Mouse (Mus musculus) liver, postnatal 0 days (tissue): Measurements from ENCODE around the gene Secisbp2. TPM values are rescaled to one million over a fixed set of nuclear protein-coding genes. Genes with fewer than 3 reads are reported as not detected.
"Not testable (repeated sequence)": the region's sequence is repeated elsewhere in the genome, so short reads cannot be mapped to it uniquely, and the experiment has no call there.

Experiments
- ATAC-seq: fragments of 200-750 bp; cut with Nextera tagmentation; 2 replicates; pipeline ENCODE4 v1.8.0; 2017; ENCODE audit warnings: mild to moderate bottlenecking, moderate library complexity
- DNase-seq: peaks from one replicate; pipeline ENCODE4 v3.0.0-alpha.2; 2016
- H3K27ac ChIP-seq: fragments of 300-500 bp; sonication (generic); 2 replicates; pipeline ENCODE4 v1.5.1; 2014; ENCODE audit warnings: antibody characterized with exemption, moderate library complexity, mild to moderate bottlenecking, low read depth
- H3K27me3 ChIP-seq: fragments of 300-500 bp; sonication (generic); 2 replicates; pipeline ENCODE4 v1.6.1; 2014; ENCODE audit warnings: low read length, control low read depth, mixed read lengths; ENCODE audit not compliant: insufficient read depth
- H3K36me3 ChIP-seq: fragments of 300-500 bp; sonication (generic); replicated peaks from 2 replicates; pipeline ENCODE4 v1.6.1; 2014; ENCODE audit warnings: mild to moderate bottlenecking, control low read depth, low read length, moderate library complexity, mixed read lengths; ENCODE audit not compliant: insufficient read depth
- H3K4me1 ChIP-seq: fragments of 300-500 bp; sonication (generic); 2 replicates; pipeline ENCODE4 v1.6.1; 2014; ENCODE audit warnings: antibody characterized with exemption, mild to moderate bottlenecking, control low read depth; ENCODE audit not compliant: insufficient read depth
- H3K4me2 ChIP-seq: fragments of 300-500 bp; sonication (generic); 2 replicates; pipeline ENCODE4 v1.6.1; 2014; ENCODE audit warnings: low read depth, mild to moderate bottlenecking, low read length, moderate library complexity, mixed read lengths
- H3K4me3 ChIP-seq: fragments of 300-500 bp; sonication (generic); 2 replicates; pipeline ENCODE4 v1.5.1; 2014; ENCODE audit warnings: low read depth, low read length
- H3K9ac ChIP-seq: fragments of 300-500 bp; sonication (generic); replicated peaks from 2 replicates; pipeline ENCODE4 v1.6.1; 2014; ENCODE audit warnings: mild to moderate bottlenecking, moderate library complexity
- H3K9me3 ChIP-seq: fragments of 300-500 bp; sonication (generic); 2 replicates; pipeline ENCODE4 v1.6.1; 2016; ENCODE audit warnings: mild to moderate bottlenecking, control low read depth, low read length, mixed read lengths
- CTCF ChIP-seq: sonication (generic); IDR thresholded peaks from 2 replicates; pipeline ENCODE4 v1.5.1; 2016; ENCODE audit warnings: antibody characterized with exemption, low read depth
- EP300 ChIP-seq: IDR thresholded peaks from 2 replicates; pipeline ENCODE4 v1.6.1; 2016; ENCODE audit warnings: antibody characterized with exemption, low read depth, mild to moderate bottlenecking
- WGBS: fragments of 180-500 bp; shearing (Covaris S2); extraction: QIAGEN DNeasy Blood & Tissue Kit; methylation state at CpG from one replicate; pipeline ENCODE4 v1.1.7; 2014; ENCODE audit not compliant: insufficient replicate concordance; 5-methylcytosine and 5-hydroxymethylcytosine counted together
- polyA plus RNA-seq: library from polyadenylated mRNA; unstranded; fragments of >200 nt; fragmentation: Nextera tagmentation; extraction: Ambion mirVana; gene quantifications from 2 replicates; pipeline ENCODE4 v1.2.1, GENCODE M21; 2015

Secisbp2 gene
- polyA plus RNA-seq, 1 experiment from 2014 or later = 12.2 TPM

DNA sequence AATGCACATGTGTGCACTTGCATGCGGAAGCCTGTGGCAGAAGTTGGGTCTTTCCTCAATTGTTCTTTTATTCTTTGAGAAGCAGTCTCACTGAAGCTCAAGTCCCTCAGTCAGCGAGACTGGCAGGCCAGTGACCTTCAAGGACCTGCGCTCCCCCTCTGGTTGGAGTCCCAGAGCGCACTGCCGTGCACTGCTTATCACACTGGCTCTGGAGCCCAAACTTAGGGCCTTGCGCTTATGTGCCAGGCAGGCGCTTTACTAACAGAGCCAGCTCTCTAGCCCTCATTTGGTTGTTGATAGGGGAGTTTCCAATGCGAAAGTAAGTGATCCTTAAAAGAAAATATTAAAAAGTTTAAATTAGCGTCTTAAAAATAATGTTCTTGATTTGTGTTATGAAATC, 2.5 kb downstream of the Secisbp2 start:
- no peak for TF ChIP-seq CTCF
- TF ChIP-seq EP300 = no peak
- ATAC-seq (no peak), DNase-seq (no peak)
- 95% methylated on average over 9 of the region's 9 CpGs for WGBS
- no peaks in the 10 kb centered on the region for H3K9me3 ChIP-seq
- peaks cover 74% of the 10 kb centered on the region for H3K36me3 ChIP-seq
- no peak overlapping the region for H3K4me2 ChIP-seq
- H3K4me3 ChIP-seq = no peak overlapping the region
- H3K27me3 ChIP-seq = no peaks in the 10 kb centered on the region
- H3K27ac ChIP-seq = no peak overlapping the region
- peaks cover 6% of the 10 kb centered on the region for H3K4me1 ChIP-seq
- H3K9ac ChIP-seq = no peak overlapping the region

- no peak for ATAC-seq
- no peak overlapping the region for H3K27ac ChIP-seq
- no peak overlapping the region for H3K9ac ChIP-seq
- H3K36me3 ChIP-seq = peaks cover 75% of the 10 kb centered on the region
- 91% methylated on average over 13 of the region's 13 CpGs for WGBS
- no peaks in the 10 kb centered on the region for H3K9me3 ChIP-seq
- H3K4me3 ChIP-seq = no peak overlapping the region
- H3K4me2 ChIP-seq = no peak overlapping the region
- no peaks in the 10 kb centered on the region for H3K27me3 ChIP-seq
- H3K4me1 ChIP-seq = no peaks in the 10 kb centered on the region
- DNase-seq = no peak
- TF ChIP-seq CTCF (no peak), EP300 (no peak)
These were observed 5.2 kb downstream of the Secisbp2 start for GRCm38 (mm10) chr13:51656516-51657235.

DNA sequence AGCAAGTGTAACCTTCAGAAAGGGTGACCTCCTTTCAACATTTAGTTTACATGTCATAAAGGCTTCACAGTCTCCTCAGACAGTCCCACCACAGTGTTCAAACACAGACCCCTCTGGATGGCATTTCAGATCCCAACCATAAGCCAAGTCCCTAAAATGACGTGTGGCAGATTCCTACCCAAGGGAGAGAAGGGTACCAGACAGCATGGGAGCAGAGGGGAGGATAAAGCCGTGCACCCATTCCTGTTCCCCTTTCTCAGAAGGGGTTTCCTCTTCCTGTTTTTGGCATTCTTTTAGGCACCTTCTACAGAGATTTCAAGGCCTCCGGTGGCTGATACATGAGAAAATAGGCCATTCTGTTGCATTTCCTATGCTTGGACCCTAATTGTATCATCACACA, 6.6 kb downstream of the Secisbp2 start:
- WGBS = 74% methylated on average over 3 of the region's 3 CpGs

GRCm38 (mm10) chr13:51659573-51659972, 8.1 kb downstream of the Secisbp2 start:
- DNase-seq (no peak), ATAC-seq (no peak)
- no peak overlapping the region for H3K4me2 ChIP-seq
- TF ChIP-seq EP300 = no peak
- TF ChIP-seq CTCF = no peak
- H3K36me3 ChIP-seq = peaks cover 78% of the 10 kb centered on the region
- 94% methylated on average over 7 of the region's 7 CpGs for WGBS
- H3K27ac ChIP-seq = no peak overlapping the region
- no peak overlapping the region for H3K9ac ChIP-seq
- no peak overlapping the region for H3K4me3 ChIP-seq
- H3K27me3 ChIP-seq = no peaks in the 10 kb centered on the region
- H3K4me1 ChIP-seq = no peaks in the 10 kb centered on the region
- H3K9me3 ChIP-seq = no peaks in the 10 kb centered on the region

More for the DNA sequence above, 6.6 kb downstream of the Secisbp2 start:
- no peaks in the 10 kb centered on the region for H3K4me1 ChIP-seq
- H3K27ac ChIP-seq = no peak overlapping the region
- H3K4me3 ChIP-seq = no peak overlapping the region
- no peak overlapping the region for H3K9ac ChIP-seq
- TF ChIP-seq CTCF = no peak
- TF ChIP-seq EP300 = no peak
- ATAC-seq = no peak
- H3K4me2 ChIP-seq = no peak overlapping the region
- H3K36me3 ChIP-seq = peaks cover 84% of the 10 kb centered on the region
- no peaks in the 10 kb centered on the region for H3K27me3 ChIP-seq
- no peak for DNase-seq
- H3K9me3 ChIP-seq = no peaks in the 10 kb centered on the region

GRCm38 (mm10) chr13:51663561-51663960, 12.1 kb downstream of the Secisbp2 start:
- Histone ChIP-seq H3K4me2 (no peak overlapping the region), H3K4me1 (no peaks in the 10 kb centered on the region), H3K27me3 (no peaks in the 10 kb centered on the region), H3K27ac (no peak overlapping the region), H3K36me3 (peaks cover 67% of the 10 kb centered on the region), H3K4me3 (no peak overlapping the region), H3K9ac (no peak overlapping the region), H3K9me3 (no peaks in the 10 kb centered on the region)
- DNase-seq (no peak), ATAC-seq (no peak; the same call in 1 of the 2 replicates)
- WGBS = 75% methylated on average over 2 of the region's 2 CpGs
- no peak for TF ChIP-seq CTCF
- no peak for TF ChIP-seq EP300

GRCm38 (mm10) chr13:51668195-51668594, 16.7 kb downstream of the Secisbp2 start:
- H3K36me3 ChIP-seq = peaks cover 55% of the 10 kb centered on the region
- H3K27ac ChIP-seq, DNase-seq: not testable (repeated sequence)

More at GRCm38 (mm10) chr13:51668195-51668594, 16.7 kb downstream of the Secisbp2 start:
- not testable (repeated sequence) for H3K4me2 ChIP-seq, H3K9me3 ChIP-seq, H3K4me1 ChIP-seq, H3K9ac ChIP-seq, ATAC-seq, H3K27me3 ChIP-seq, H3K4me3 ChIP-seq
- 86% methylated on average over 12 of the region's 12 CpGs for WGBS
